Mouse (Mus musculus): ENCODE measurements around the gene Cenpm.
A peak's percentile ranks its signal among the peaks of the same experiment; 100 is the strongest.

Gene Cenpm

DNA sequence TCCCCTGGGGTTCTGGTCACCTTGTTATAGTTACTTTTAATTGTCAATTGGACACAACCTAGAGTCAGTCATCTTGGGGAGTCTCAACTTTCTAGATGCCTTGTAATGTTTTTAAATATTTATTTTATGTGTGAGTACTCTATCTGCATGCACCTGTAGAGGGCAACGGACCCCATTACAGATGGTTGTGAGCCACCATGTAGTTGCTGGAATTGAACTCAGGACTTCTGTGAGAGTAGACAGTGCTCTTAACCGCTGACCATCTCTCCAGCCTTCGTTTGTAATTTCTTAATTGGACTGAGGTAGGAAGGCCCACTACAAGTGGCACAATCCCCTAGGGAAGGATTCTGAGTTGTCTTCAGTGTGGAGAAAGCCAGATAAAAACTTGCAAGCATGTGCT, 1.2 kb downstream of the Cenpm start:
- DNase-seq = no peak

- DNase-seq = peak; percentile 86
These were observed 8.0 kb downstream of the Cenpm start for GRCm38 (mm10) chr15:82236565-82236964.

- DNase-seq = no peak
These were observed 8.9 kb downstream of the Cenpm start for GRCm38 (mm10) chr15:82235661-82236060.

DNA sequence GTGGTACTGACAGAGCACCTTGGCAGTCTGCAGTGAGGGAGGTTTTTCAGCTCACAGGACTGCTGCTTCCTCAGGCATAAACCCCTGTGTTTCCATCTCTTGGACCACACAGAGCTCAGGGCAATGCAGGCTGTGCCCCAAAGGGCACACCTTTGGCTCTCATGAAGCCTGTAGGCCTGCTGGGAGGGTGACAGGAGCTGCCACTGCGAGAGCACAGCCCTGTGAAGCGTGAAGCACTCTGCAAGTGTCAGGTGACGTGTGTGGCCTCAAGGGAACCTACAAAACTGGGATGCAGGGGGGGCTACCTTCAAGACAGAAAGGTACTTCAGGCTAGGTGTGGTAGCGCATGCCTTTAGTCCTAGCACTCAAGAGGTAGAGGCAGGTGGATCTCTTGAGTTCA, 11.9 kb downstream of the Cenpm start:
- no peak for DNase-seq

- no peak for DNase-seq
These were observed 12.8 kb downstream of the Cenpm start for GRCm38 (mm10) chr15:82231591-82232378.

DNA sequence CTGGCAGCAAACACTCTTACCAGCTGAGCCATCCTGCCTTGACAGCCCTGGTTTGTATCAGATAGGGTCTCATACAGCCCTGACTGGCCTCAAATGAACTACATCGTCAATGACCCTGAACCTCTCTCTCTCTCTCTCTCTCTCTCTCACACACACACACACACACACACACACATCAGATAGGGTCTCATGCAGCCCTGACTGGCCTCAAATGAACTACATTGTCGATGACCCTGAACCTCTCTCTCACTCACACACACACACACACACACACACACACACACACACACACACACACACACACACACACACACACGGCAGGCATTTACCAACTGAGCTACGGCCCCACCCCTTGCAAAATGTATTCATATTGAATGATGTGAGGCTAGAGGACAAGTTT, 13.4 kb downstream of the Cenpm start:
- no peak for DNase-seq

GRCm38 (mm10) chr15:82230098-82230611, 14.4 kb downstream of the Cenpm start:
- no peak for DNase-seq

DNA sequence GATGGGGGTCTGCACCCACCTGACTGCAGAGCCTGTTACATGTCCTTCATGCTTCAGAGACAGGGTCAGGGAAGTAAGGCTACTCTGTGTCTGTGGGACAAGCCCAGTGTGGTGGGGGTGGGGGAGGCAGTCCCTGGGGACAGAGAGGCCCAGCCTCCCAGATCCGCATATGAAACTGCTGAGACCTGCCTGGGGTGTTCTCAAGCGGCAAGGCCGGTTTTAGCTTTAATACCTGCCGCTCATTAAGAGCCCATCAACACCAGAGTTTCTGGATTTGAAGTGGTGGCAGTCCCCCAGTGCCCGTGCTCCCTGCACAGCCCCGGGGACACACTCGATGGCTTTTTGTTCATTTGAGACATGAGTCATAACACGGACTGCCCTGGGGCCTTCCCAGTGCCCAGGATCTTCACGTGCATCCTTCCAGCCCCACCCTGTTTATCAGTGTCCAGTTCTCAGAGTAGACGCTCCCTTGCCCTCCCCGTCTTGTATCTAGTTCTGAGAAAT, 15.0 kb downstream of the Cenpm start:
- DNase-seq = no peak

GRCm38 (mm10) chr15:82225769-82226168, 18.8 kb downstream of the Cenpm start:
- DNase-seq = no peak

- no peak for DNase-seq
These were observed 19.8 kb downstream of the Cenpm start for GRCm38 (mm10) chr15:82224602-82225215.

DNA sequence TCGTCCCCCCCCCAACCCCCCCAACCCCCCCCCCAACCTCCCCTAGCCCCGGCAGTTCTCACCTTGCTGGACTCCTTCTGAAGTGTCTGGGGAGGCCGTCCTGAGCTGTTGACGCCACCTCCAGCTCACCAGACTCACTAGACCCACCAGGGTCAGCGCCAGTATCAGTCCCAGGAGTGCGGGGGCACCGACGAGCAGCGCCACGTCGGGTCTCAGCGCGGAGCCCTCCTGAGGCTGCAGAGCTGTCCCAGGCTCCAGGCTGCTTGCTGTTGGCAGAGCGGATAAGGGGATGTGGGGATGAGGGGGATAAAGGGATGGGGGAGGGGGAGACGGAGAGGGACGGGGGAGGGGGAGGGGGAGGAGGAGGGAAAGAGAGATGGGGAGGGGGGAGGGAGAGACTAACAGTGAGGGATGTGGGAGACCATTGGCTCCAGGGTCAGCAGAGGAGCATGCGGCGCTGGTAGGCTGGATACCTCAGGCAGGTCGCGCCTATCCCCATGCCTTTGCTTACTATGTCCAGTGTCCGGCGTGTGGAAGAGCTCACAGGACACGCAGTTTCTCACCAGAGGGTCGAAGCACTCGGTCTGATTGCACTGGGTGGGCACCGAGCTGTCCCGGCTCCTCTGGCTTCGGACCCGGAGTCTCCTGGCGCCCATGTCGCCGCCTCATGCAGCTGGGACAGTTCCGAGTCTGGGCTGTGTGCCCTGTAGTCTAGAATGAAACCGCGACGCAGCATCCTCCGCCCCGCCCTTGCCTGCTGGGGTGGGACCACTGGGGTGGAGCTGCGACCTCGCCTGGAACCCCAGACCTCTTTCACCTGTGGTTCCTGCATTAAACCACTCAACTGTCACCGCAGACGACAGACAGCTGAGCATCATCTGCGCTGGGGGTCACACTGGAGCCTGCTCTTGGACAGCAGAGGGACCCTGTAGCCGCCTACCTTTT, 20.6 kb downstream of the Cenpm start, which contains the start of gene Tnfrsf13c:
Gene Tnfrsf13c (minus strand): TSS at position 713 of the 945 bp plus-strand sequence.
- DNase-seq = peak; percentile 43

DNA sequence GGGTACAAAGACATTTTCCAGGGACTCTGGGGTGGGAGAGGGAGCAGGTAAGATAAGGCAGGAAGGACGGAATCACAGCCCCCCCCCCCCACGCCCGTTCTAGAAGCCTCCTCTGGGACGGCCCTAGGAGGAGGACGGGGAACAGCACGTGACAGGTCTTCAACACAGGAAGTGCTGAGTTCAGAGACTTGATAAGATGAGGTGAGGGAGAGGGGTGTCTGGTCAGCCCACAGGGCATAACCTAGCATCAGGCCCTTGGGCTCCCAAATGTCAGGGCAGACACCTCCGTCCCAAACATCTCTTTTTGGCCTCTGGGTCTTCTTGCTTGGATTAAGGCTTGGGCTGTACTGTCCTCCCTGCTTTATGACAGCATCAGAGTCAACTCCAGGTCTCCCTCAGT, 21.3 kb downstream of the Cenpm start:
- no peak for DNase-seq

DNA sequence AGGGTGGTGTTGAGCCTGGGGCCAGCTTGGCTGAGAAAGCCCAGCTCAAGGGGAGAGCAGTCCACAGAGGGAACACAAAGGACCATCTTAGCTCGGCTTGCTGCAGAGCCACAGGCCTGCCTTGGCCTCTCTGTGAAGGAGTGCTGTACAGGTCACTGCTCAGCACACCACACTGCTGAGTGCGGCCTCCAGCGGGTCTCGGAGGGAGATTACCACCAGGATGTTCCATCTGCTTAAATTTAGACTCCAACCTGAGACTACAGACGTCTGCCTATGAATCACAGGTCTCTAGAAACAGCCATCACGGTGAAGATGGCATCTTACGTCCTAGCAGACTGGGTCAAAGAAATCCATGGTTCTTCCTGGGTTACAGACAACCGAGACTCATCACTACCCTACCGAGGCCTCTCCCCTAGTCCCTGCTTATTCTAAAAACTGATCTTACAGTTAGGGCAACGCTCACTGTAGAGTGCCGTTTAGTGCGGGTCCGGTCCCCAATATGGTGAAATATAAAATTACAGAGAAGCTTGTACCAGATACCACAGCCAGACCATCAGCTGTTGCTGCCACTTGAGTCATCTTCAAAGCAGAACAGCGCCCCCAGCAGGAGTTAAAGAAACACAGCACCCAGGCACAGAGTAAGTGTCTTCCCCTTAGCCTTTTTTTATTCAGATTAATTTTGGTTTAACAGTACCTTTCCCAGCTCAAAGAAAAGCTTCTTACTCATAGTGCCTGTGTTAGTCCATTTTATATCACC, 23.3 kb downstream of the Cenpm start:
- no peak for DNase-seq

GRCm38 (mm10) chr15:82220003-82220675, 24.4 kb downstream of the Cenpm start:
- no peak for DNase-seq

DNA sequence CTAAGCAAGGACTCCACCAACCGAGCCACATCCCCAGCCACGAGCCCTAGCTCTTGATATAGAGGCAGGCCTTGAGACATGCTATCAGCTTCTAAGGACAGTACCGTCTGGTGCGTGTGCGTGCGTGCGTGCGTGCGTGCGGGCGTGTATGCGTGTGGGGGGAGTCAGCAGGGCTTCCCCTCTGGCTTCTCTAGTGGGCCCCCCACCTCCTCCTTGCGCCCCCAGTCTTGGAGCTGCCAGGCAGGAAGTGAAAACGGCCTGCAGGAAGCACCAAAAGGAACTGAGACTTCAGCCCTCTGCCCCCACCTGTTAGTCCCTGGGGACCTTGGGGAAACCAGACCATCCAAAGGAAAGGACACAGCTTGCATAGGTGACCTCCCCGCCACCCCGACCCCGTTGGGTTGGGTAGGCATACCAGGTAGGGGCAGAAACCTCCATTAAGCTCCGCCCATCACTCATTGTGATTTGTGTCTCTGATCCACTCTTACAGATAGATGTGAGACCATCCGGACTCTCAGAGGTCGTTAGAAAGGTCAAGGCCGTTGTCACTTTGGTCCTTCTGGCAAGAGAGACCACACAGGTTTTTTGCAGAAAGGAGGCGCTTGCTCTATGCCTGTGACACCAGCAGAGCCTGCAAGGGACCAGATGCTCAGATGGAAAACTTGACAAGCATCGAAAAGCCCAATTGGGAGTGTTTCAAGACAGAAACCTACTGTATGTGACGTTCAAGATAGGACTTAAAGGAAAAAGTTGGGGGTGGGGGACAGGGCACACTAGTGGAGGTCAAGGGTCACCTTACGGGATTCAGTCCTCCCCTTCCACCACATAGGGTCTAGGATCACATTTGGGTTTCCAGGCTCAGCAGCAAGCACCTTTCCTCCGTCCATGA, 25.5 kb downstream of the Cenpm start:
- no peak for DNase-seq

GRCm38 (mm10) chr15:82217980-82218379, 26.6 kb downstream of the Cenpm start:
- DNase-seq = no peak

DNA sequence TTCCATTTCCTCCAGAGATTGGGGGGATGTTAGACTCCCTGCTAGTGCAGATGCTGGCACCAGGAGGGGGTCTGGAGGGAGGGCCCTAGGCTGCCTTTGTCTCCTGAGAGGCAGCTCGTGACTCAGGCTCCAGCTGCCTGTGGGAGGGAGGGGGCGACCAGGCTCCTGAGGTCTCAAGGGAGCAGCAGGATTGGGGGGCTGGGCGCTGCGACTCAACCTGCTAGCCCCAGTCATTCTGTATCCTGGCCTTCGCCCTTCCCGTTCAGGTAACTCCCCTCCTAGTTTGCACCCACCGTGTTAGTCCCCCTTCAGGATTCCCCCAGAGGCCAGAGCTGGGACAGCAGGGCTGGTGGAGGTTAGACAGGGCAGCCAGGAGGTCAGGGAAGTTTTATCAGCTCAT, 27.5 kb downstream of the Cenpm start:
- no peak for DNase-seq

- no peak for DNase-seq
These were observed 28.3 kb downstream of the Cenpm start for GRCm38 (mm10) chr15:82216142-82216827.

DNA sequence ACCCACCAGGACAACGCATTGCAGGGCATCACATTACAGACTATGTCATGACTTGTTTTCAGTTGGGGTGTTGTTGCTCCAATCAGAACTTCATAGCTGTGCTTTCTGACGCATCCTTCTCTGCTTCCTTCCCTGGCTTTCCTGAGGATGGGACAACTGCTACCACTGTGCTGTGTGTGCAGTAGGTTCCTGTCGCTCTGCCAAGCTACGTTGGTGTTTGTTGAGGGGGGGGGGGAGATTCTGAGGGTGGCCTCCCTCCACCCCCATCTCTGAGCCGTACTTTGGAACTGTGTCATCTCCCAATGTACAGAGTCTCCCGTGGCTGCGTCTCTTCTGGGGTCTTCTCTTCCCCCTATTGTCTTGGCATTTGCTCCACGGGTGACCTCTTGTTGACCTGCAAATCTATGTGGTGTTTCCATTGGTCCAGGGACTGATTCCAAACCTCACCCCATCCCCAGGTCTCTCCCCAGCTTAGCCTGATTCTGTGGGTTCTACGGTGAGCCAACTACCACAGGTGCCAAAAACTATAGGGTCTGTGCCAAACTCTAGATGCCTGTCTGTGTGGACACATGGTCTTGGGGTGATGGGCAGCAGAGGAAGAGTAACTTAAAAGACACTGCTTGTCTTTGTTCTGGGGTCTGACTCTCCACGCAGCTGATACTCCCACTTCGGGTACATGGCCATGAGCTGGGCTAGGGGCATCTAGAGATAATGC, 29.1 kb downstream of the Cenpm start:
- no peak for DNase-seq

Measured in kidney, postnatal 10 days (tissue).